Mouse (Mus musculus) gastrocnemius, adult 18-20 months (tissue): ENCODE measurements at regions not wholly inside any gene's neighbourhood (a gene's known extent, or its start where the extent isn't known, plus 50 kb on each side); places are given as distances from the start of the nearest gene placed in this dataset.

ENCODE experiments used
- DNase-seq: peaks from one replicate; pipeline ENCODE4 v3.0.0; 2021; ENCODE audit warnings: low spot score

DNA sequence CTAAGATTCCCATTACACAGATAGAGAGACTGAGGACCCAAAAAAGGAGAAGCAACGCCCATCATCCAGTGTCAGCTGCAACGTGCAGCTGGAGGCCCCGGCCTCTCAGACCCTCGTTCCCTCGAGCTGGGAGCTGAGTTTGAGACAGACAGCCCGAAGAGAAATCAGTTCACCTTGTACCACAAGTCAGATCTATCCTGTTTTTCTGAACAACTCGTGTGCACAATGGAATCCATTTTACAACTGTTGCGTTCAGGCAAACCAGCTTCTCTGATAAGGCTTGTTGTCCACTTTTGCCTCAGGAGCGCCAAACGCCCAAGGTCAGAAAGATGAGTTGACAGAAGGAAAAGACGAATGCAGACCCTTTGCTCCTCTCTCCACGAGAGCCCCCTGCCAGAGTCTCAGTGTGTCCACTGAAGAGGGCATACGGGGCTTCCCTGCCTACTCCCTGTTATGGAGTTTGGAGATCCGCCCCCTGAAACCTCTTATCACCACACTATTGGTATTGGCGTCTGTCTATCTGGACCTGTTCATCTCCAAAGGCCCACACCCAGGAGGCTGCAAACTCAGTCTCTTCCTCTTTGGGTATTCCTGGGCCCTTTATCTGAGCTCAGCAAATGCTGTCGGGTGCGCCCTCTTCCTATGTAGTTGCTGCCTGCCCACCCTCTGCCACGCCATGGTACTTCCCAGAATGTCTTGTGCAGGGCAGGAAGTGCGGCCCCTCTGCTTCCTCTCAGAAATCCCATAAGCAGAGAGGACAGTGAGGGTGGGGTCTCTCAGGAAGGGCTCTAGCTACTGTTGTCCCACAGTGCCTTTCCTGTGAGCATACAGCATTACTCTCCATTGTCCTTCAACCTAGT is 57.7 kb upstream of the Zmiz1 start:
- no peak for DNase-seq

DNA sequence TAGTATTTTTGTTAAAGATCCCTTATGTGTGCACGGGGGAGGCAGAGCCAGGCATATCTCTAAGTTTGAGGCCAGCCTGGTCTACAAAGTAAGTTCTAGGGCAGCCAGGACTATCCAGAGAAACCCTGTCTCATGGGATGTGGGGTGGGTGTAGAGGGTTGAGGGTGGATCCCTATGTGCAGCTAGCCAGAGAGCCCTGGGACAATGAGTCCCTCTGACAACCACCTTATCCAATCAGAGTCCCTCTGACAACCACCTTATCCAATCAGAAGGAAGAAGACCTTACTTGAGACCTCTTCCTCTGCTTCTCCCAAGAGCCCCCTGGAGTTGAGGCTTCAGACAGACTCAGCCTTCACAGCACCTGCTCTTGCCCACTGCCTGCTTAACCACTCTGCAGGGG is 56.6 kb upstream of the Zmiz1 start:
- no peak for DNase-seq

DNA sequence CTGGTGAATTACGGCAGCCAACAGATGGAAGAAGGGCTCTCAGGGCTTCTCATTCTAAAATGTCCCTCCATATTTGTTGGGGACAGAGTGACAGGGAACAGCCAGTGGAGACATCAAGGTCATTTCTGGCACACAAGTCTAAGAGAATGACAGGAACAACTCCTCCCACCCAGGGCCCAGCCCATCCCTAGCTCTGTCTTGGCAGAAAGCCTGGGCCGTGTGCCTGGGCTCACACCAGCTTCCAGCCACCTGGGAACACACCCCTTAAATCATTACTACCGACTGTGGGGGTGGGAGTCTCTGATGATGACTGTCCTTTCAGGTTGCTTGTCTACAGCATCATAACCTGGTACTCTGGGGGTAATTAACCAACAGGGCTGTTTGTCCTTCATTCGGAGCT is 53.8 kb upstream of the Zmiz1 start:
- peak; percentile 23 for DNase-seq

DNA sequence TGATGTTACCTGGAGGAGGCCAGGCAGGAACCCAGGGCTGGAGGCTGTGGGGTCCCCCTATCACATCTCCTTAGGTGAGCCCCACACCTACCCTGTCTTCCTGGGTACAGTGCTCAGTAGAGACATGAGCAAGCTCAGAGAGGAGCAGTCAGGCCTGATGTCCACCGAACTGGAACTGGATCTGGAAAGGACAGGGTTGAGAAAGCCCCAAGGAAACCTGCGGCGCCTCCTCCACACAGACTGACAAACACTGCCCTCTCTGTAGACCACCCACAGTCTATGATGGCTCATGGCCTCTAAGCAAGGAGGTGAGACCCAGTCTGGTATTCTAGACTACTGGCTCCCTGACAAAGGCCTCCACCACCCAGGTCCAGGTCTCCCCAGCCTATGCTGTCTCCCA is 52.9 kb upstream of the Zmiz1 start:
- no peak for DNase-seq

DNA sequence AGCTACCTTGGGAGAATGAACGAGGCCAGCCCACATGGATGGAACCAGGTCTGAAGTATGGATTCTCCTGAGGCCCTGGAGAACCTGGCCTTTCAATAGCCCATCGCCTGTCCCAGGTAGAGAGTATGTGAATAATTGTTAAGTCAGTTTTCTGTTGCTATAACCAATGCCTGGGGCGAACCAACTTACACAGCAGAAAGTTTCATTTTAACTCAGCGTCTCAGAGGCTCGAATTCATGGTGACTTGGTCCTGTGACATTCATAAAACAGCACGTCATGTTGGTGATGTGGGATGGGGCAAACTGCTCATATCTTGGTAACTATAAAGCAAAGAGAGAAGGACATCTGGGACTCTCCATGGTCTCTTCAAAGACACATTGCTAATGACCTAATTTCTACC is 52.4 kb upstream of the Zmiz1 start:
- no peak for DNase-seq

DNA sequence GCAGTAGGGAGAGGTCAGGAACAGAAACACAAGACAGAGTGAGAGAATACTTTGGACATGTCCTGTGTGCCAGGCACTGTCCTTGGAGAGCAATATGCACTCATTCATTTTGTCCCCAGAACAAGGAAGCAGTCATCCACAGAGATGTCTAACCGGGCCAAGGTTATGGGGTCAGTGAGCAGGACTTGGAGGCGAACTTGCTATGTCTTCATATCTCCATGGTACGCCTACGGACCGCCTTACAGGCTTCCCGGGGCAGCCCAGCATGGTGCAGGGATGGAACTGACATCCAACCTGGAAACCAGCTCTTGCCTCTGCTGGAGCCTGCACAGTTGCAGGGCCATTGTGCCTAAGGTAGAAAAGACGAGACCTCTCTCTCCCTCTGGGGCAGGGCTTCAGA is 51.9 kb upstream of the Zmiz1 start:
- no peak for DNase-seq
